ENCODE assay signal across 15 mouse cellular contexts in genomic region chr5:125168101-125168500, GRCm38 (mm10). TPM values are rescaled to one million over a fixed set of nuclear protein-coding genes. Genes with fewer than 3 reads are reported as not detected.
A peak's percentile ranks its signal among the peaks of the same experiment; 100 is the strongest.
DNase-seq lines count a peak whose midpoint lies in the region; ATAC-seq and TF ChIP-seq lines count a peak whose summit lies in the region.
"Had no signal": no experiment of that assay in that cellular context is flagged by ENCODE, and none has a peak within 500 bp of the region (broad histone marks: within the 10 kb centered on the region; RNA-seq: fewer than 3 reads in every experiment).

No protein-coding gene starts in this region.

- H3K27ac ChIP-seq in heart, adult 2 months, result no peak overlapping the region
- H3K27ac ChIP-seq in heart, embryonic 12.5 days (ENCODE audit: poor library complexity, severe bottlenecking), result no peak overlapping the region
- peak overlapping the region; percentile 15; the same call in 1 of the 2 replicates for H3K27ac ChIP-seq in liver, embryonic 11.5 days (ENCODE audit: low read depth, low read length)
- H3K27ac ChIP-seq in liver, embryonic 12.5 days, result no peak overlapping the region
- H3K27ac ChIP-seq in brown adipose tissue, adult 24 weeks (replicated peaks; ENCODE audit: low read depth, low read length), result peak overlapping the region; percentile 32; the same call in 1 of the 2 replicates
- 0 out of 2 replicates have a peak overlapping the region, but pooled peaks have one; percentile 11 for H3K27ac ChIP-seq in olfactory bulb, adult 2 months (ENCODE audit: insufficient read depth, low read depth, low read length)
- H3K27ac ChIP-seq: forebrain, embryonic 10.5 days; lung, embryonic 15.5 days; stomach, embryonic 15.5 days had no signal

- H3K4me3 ChIP-seq in heart, adult 2 months, result no peak overlapping the region
- H3K4me3 ChIP-seq in heart, embryonic 12.5 days, result no peak overlapping the region
- no peak overlapping the region for H3K4me3 ChIP-seq in liver, embryonic 11.5 days (ENCODE audit: low read depth, low read length)
- H3K4me3 ChIP-seq in liver, embryonic 12.5 days, result no peak overlapping the region
- H3K4me3 ChIP-seq in brown adipose tissue, adult 24 weeks (ENCODE audit: insufficient read depth, low read depth, low read length), result no peak overlapping the region
- no peak overlapping the region for H3K4me3 ChIP-seq in olfactory bulb, adult 2 months (ENCODE audit: insufficient read depth, low read depth, low read length)
- H3K4me3 ChIP-seq: forebrain, embryonic 10.5 days; lung, embryonic 15.5 days; stomach, embryonic 15.5 days had no signal

- peaks cover 8% of the 10 kb centered on the region for H3K79me2 ChIP-seq in heart, adult 2 months (replicated peaks; ENCODE audit: control insufficient read depth, insufficient read depth, low read length)

- DNase-seq in heart, adult 2 months, result peak in 1 of 2 experiments; percentile 59
- no peak for DNase-seq in liver, embryonic 11.5 days (ENCODE audit: low spot score)
- no peak for DNase-seq in left cerebral cortex, postnatal 25 days (ENCODE audit: low spot score in 2 of 2)
- DNase-seq: cerebellum, adult 11-12 months; gastrocnemius, postnatal 14 days; heart, postnatal 14 days had no signal

- H3K27me3 ChIP-seq in heart, adult 2 months (ENCODE audit: control insufficient read depth, insufficient read depth, low read length), result no peaks in the 10 kb centered on the region
- H3K27me3 ChIP-seq in heart, embryonic 12.5 days (replicated peaks), result no peaks in the 10 kb centered on the region
- H3K27me3 ChIP-seq in liver, embryonic 11.5 days (replicated peaks; ENCODE audit: control insufficient read depth, insufficient read depth, low read length), result no peaks in the 10 kb centered on the region
- no peaks in the 10 kb centered on the region for H3K27me3 ChIP-seq in liver, embryonic 12.5 days (replicated peaks)
- H3K27me3 ChIP-seq: CH12.LX; lung, embryonic 15.5 days; Patski; stomach, embryonic 15.5 days had no signal

- TF ChIP-seq CTCF in heart, adult 2 months (IDR thresholded peaks at IDR 0.05), result no peak
- TF ChIP-seq CTCF in olfactory bulb, adult 2 months (IDR thresholded peaks at IDR 0.05; ENCODE audit: insufficient read depth, low read depth, low read length), result no peak

- TF ChIP-seq EP300 in heart, adult 2 months (IDR thresholded peaks at IDR 0.05; ENCODE audit: insufficient read depth, low read depth, low read length), result 0 out of 2 replicates have a peak, but pooled peaks have one; percentile 29

- 56% methylated on average over 7 of the region's 7 CpGs for WGBS in heart, adult 2 months
- WGBS in heart, embryonic 12.5 days, result 78% methylated on average over 7 of the region's 7 CpGs
- 79% methylated on average over 7 of the region's 7 CpGs for WGBS in liver, embryonic 11.5 days
- 69% methylated on average over 7 of the region's 7 CpGs for WGBS in liver, embryonic 12.5 days (ENCODE audit: insufficient replicate concordance)
- WGBS in olfactory bulb, adult 2 months, result 61% methylated on average over 7 of the region's 7 CpGs

- H3K4me2 ChIP-seq in heart, embryonic 12.5 days, result no peak overlapping the region
- H3K4me2 ChIP-seq in liver, embryonic 11.5 days, result no peak overlapping the region
- no peak overlapping the region for H3K4me2 ChIP-seq in liver, embryonic 12.5 days
- H3K4me2 ChIP-seq: lung, embryonic 15.5 days; stomach, embryonic 15.5 days had no signal

- no peak for ATAC-seq in heart, embryonic 12.5 days (ENCODE audit: insufficient number of reproducible peaks, low FRiP score)
- no peak for ATAC-seq in liver, embryonic 11.5 days (replicated peaks; ENCODE audit: low FRiP score)
- ATAC-seq in liver, embryonic 12.5 days, result no peak
- ATAC-seq: Patski had no signal

- peaks cover 60% of the 10 kb centered on the region for H3K4me1 ChIP-seq in heart, adult 2 months (ENCODE audit: control insufficient read depth, insufficient read depth, low read length)
- peaks cover 100% of the 10 kb centered on the region for H3K4me1 ChIP-seq in heart, embryonic 12.5 days (replicated peaks)
- H3K4me1 ChIP-seq in liver, embryonic 11.5 days (replicated peaks; ENCODE audit: control insufficient read depth, insufficient read depth, low read length), result peaks cover 64% of the 10 kb centered on the region
- H3K4me1 ChIP-seq in liver, embryonic 12.5 days, result peaks cover 81% of the 10 kb centered on the region
- peaks cover 66% of the 10 kb centered on the region for H3K4me1 ChIP-seq in brown adipose tissue, adult 24 weeks (ENCODE audit: control insufficient read depth, insufficient read depth, insufficient read length, low read length)
- H3K4me1 ChIP-seq in olfactory bulb, adult 2 months (ENCODE audit: control insufficient read depth, insufficient read depth, low read length), result peaks cover 92% of the 10 kb centered on the region

- H3K9me3 ChIP-seq in heart, embryonic 12.5 days (replicated peaks), result no peaks in the 10 kb centered on the region
- no peaks in the 10 kb centered on the region for H3K9me3 ChIP-seq in liver, embryonic 11.5 days (ENCODE audit: control insufficient read depth, low read length)
- no peaks in the 10 kb centered on the region for H3K9me3 ChIP-seq in liver, embryonic 12.5 days (replicated peaks)
- H3K9me3 ChIP-seq: forebrain, embryonic 10.5 days; lung, embryonic 15.5 days; stomach, embryonic 15.5 days had no signal

- intact Hi-C loops in heart, adult 2 months (cut with DNase I), result no loop called here
- intact Hi-C loops in left cerebral cortex, postnatal 25 days (cut with DNase I), result no loop called here

- TF ChIP-seq POLR2A in heart, adult 2 months (IDR thresholded peaks at IDR 0.05; ENCODE audit: insufficient read depth, low read depth, low read length), result no peak
- TF ChIP-seq POLR2A in olfactory bulb, adult 2 months (IDR thresholded peaks at IDR 0.05; ENCODE audit: insufficient read depth, low read depth, low read length), result no peak

- peaks cover 3% of the 10 kb centered on the region for H3K36me3 ChIP-seq in heart, adult 2 months (ENCODE audit: control insufficient read depth, insufficient read depth, low read length)
- no peaks in the 10 kb centered on the region for H3K36me3 ChIP-seq in heart, embryonic 12.5 days
- H3K36me3 ChIP-seq in liver, embryonic 11.5 days (ENCODE audit: control insufficient read depth, insufficient read depth, low read length), result no peaks in the 10 kb centered on the region
- H3K36me3 ChIP-seq in liver, embryonic 12.5 days, result no peaks in the 10 kb centered on the region
- H3K36me3 ChIP-seq: lung, embryonic 15.5 days; stomach, embryonic 15.5 days had no signal

- no peak overlapping the region for H3K9ac ChIP-seq in heart, adult 2 months (ENCODE audit: low read depth, low read length)
- H3K9ac ChIP-seq in heart, embryonic 12.5 days, result no peak overlapping the region
- no peak overlapping the region for H3K9ac ChIP-seq in liver, embryonic 11.5 days (ENCODE audit: low read depth, low read length)
- H3K9ac ChIP-seq in liver, embryonic 12.5 days, result no peak overlapping the region
- H3K9ac ChIP-seq: lung, embryonic 15.5 days; stomach, embryonic 15.5 days had no signal

RNA-seq across cellular contexts. Expression of gene Ncor2, which starts 10.9 kb away (rescaled TPM):
- 10 to 100 TPM; 73.5 to 77.5 TPM for total RNA-seq in heart, adult 2 months (2021)
- polyA plus RNA-seq in heart, adult 2 months (2012; rRNA removed), result 27.9 and 39.1 TPM in 2 replicates
- polyA plus RNA-seq in heart, embryonic 12.5 days (2016; fragmentation: Nextera tagmentation; extraction: Ambion mirVana), result 17.0 and 18.6 TPM in 2 replicates
- polyA plus RNA-seq in liver, embryonic 11.5 days (2014; fragmentation: Nextera tagmentation; extraction: Ambion mirVana), result 14.0 and 17.2 TPM in 2 replicates
- 9.7 and 10.0 TPM in 2 replicates for polyA plus RNA-seq in liver, embryonic 12.5 days (2016; fragmentation: Nextera tagmentation; extraction: Ambion mirVana)
- polyA plus RNA-seq in brown adipose tissue, adult 24 weeks (2012; ENCODE audit: insufficient read depth, insufficient read length, missing spikeins), result 19.5 and 26.5 TPM in 2 replicates
- not detected in 2 replicates for polyA plus RNA-seq in olfactory bulb, adult 2 months (2012; ENCODE audit: insufficient read depth, insufficient read length, low replicate concordance, missing spikeins)
- total RNA-seq in left cerebral cortex, postnatal 25 days (2021), result 100 to 1,000 TPM; 183 to 200 TPM

Comparison
In these comparisons a context has a peak if more than half of its experiments do, and no peak if none do; other contexts are left out.
1. H3K27ac ChIP-seq: peak in liver, embryonic 11.5 days (single experiment), brown adipose tissue, adult 24 weeks (single experiment) and olfactory bulb, adult 2 months (single experiment); none in heart, adult 2 months (single experiment), heart, embryonic 12.5 days (single experiment) and liver, embryonic 12.5 days (single experiment).